Mouse (Mus musculus) testis, adult 2 months (tissue): Measurements from ENCODE around the gene Slc9a8.

ENCODE experiments used
- CTCF ChIP-seq: fragments of 200-500 bp; IDR thresholded peaks from 2 replicates; pipeline ENCODE4 v1.5.1; 2012; ENCODE audit warnings: low read depth, mild to moderate bottlenecking, inconsistent platforms, low read length, moderate library complexity; ENCODE audit not compliant: control insufficient read depth, insufficient read depth, insufficient replicate concordance
- POLR2A ChIP-seq: fragments of 200-500 bp; IDR thresholded peaks from 2 replicates; pipeline ENCODE4 v1.6.1; 2012; ENCODE audit warnings: low read depth, mild to moderate bottlenecking, inconsistent platforms, low read length, moderate library complexity; ENCODE audit not compliant: control insufficient read depth

GRCm38 (mm10) chr2:167503253-167503895, 81.9 kb downstream of the Slc9a8 start:
- no peak for TF ChIP-seq CTCF
- TF ChIP-seq POLR2A = peak; percentile 69
